Mouse (Mus musculus): ENCODE results near the gene Mypn. TPM values are rescaled to one million over a fixed set of nuclear protein-coding genes. Genes with fewer than 3 reads are reported as not detected.

Mypn gene
- polyA plus RNA-seq, 1 experiment from 2014 or later: not detected

DNA sequence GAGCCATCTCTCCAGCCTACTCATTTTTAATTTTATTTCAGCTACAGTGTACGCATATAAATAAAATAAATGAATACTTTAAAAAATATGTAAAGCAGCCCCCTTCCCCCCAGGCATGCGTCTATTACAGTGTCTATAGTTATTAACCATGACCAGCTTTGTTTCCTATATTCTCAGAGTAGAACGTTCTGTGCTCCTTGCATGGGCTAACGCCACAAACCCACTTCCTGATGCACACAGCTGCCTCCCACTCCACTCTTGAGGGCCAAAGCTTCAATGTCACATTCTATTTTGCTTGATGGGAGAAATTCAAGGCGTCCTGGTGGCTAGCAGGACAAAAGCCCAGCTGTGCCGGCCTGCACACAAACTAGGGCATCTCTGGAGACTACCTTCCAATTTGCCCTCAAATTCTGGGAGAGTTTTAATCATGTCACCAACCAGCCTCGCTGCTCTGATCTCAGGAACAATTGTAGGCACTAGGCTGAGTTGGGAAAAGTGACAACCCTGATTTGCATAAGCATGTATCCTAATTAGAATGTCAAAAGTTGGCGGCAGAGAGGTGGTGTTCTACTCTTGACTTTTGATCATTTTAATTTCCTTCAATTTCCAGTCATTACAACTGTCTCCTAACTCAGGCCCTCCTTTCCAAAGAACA is 114.5 kb downstream of the Mypn start:
- Histone ChIP-seq H3K9ac (ENCODE audit: low read length) (no peak overlapping the region; the same call in none of the 2 replicates), H3K4me3 (ENCODE audit: low read depth, low read length) (peak overlapping the region; percentile 18), H3K9me3 (ENCODE audit: control insufficient read depth, low read length) (no peaks in the 10 kb centered on the region), H3K4me1 (replicated peaks; ENCODE audit: control insufficient read depth, insufficient read depth, low read length) (peaks cover 3% of the 10 kb centered on the region; the same call in 1 of the 2 replicates), H3K36me3 (ENCODE audit: control insufficient read depth, insufficient read depth, low read length) (no peaks in the 10 kb centered on the region), H3K4me2 (ENCODE audit: low read depth, low read length, severe bottlenecking) (peak overlapping the region; percentile 51), H3K27ac (ENCODE audit: low read depth, low read length) (no peak overlapping the region), H3K27me3 (ENCODE audit: control insufficient read depth, insufficient read depth, low read length) (no peaks in the 10 kb centered on the region)
- 27% methylated on average over 8 of the region's 8 CpGs for WGBS
- DNase-seq (ENCODE audit: low spot score) (no peak), ATAC-seq (replicated peaks; ENCODE audit: low FRiP score) (no peak)

DNA sequence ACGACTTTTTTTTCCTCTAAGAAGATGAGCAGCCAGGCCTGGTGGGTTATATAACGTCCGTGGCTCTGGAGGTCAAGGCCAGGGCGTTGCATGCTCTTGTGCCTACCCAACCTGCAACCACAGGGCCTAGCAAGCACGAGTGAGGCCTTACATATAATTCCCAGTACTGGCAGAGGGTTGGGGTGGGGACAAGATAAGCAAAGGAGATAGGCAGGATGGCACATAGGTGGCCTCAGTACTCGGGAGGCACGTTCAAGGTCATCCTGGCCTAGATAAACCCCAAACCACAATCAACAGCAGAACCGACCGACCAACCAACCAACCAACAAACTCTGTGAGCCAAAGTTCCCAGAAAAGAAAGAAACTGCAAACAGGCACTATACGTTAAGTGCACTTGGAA is 117.4 kb downstream of the Mypn start:
- Histone ChIP-seq H3K27me3 (ENCODE audit: control insufficient read depth, insufficient read depth, low read length) (no peaks in the 10 kb centered on the region), H3K4me1 (replicated peaks; ENCODE audit: control insufficient read depth, insufficient read depth, low read length) (peaks cover 3% of the 10 kb centered on the region; the same call in 1 of the 2 replicates), H3K4me2 (ENCODE audit: low read depth, low read length, severe bottlenecking) (no peak overlapping the region), H3K4me3 (ENCODE audit: low read depth, low read length) (no peak overlapping the region), H3K36me3 (ENCODE audit: control insufficient read depth, insufficient read depth, low read length) (no peaks in the 10 kb centered on the region), H3K27ac (ENCODE audit: low read depth, low read length) (no peak overlapping the region), H3K9me3 (ENCODE audit: control insufficient read depth, low read length) (no peaks in the 10 kb centered on the region), H3K9ac (ENCODE audit: low read length) (no peak overlapping the region)
- 91% methylated on average over 10 of the region's 10 CpGs for WGBS
- DNase-seq (ENCODE audit: low spot score) (no peak), ATAC-seq (replicated peaks; ENCODE audit: low FRiP score) (no peak)

DNA sequence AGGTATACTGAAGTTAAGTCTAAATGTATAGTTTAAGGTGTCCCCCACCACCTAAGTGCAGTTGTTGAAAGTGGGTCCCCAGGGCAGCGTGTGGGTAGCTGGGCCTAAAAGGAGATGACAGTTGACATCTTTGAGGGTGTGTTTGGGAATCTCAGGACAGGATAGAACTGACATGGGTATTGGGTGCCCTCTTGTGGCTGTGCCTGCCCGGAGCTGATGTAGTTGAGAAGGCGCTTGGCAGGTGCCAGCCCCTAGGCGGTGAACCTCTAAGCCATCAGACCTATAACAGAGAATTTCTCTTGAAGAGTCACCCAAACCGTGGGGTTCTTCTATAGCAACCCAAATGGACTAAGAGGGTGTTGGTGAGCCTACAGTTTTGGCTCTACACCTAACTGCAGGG is 137.8 kb downstream of the Mypn start:
- 1% methylated on average over 5 of the region's 5 CpGs for WGBS
- peak; percentile 79 for ATAC-seq (replicated peaks; ENCODE audit: low FRiP score)
- peak; percentile 87 for DNase-seq (ENCODE audit: low spot score)
- no peaks in the 10 kb centered on the region for H3K36me3 ChIP-seq (ENCODE audit: control insufficient read depth, insufficient read depth, low read length)
- no peaks in the 10 kb centered on the region for H3K27me3 ChIP-seq (ENCODE audit: control insufficient read depth, insufficient read depth, low read length)
- H3K4me1 ChIP-seq (replicated peaks; ENCODE audit: control insufficient read depth, insufficient read depth, low read length): no peaks in the 10 kb centered on the region
- no peaks in the 10 kb centered on the region for H3K9me3 ChIP-seq (ENCODE audit: control insufficient read depth, low read length)
- H3K4me3 ChIP-seq (ENCODE audit: low read depth, low read length): no peak overlapping the region
- no peak overlapping the region for H3K4me2 ChIP-seq (ENCODE audit: low read depth, low read length, severe bottlenecking)
- H3K9ac ChIP-seq (ENCODE audit: low read length): no peak overlapping the region
- H3K27ac ChIP-seq (ENCODE audit: low read depth, low read length): no peak overlapping the region

Other genes starting within 250 kb of the Mypn start
- gene Rufy2, start 223.7 kb downstream of the Mypn start, polyA plus RNA-seq (2014; fragmentation: Nextera tagmentation; extraction: Ambion mirVana): 22.7 and 27.1 TPM in 2 replicates
- 161 and 170 TPM in 2 replicates for gene Hnrnph3, start 179.7 kb downstream of the Mypn start, polyA plus RNA-seq (2014; fragmentation: Nextera tagmentation; extraction: Ambion mirVana)
- gene Pbld2, start 179.6 kb downstream of the Mypn start, polyA plus RNA-seq (2014; fragmentation: Nextera tagmentation; extraction: Ambion mirVana): 0.88 and 0.89 TPM in 2 replicates
- 1.6 and 1.8 TPM in 2 replicates for gene Pbld1, start 143.8 kb downstream of the Mypn start, polyA plus RNA-seq (2014; fragmentation: Nextera tagmentation; extraction: Ambion mirVana)
- 1.1 TPM in 2 replicates for gene Atoh7, start 104.3 kb downstream of the Mypn start, polyA plus RNA-seq (2014; fragmentation: Nextera tagmentation; extraction: Ambion mirVana)
- 51.0 and 55.3 TPM in 2 replicates for gene Herc4, start 39.9 kb upstream of the Mypn start, polyA plus RNA-seq (2014; fragmentation: Nextera tagmentation; extraction: Ambion mirVana)
- gene Sirt1, start 177.8 kb upstream of the Mypn start, polyA plus RNA-seq (2014; fragmentation: Nextera tagmentation; extraction: Ambion mirVana): 9.1 and 9.3 TPM in 2 replicates
- 6.4 and 8.7 TPM in 2 replicates for gene Dnajc12, start 178.5 kb upstream of the Mypn start, polyA plus RNA-seq (2014; fragmentation: Nextera tagmentation; extraction: Ambion mirVana)
- not detected in 2 replicates for gene Gm7075, start 217.8 kb upstream of the Mypn start, polyA plus RNA-seq (2014; fragmentation: Nextera tagmentation; extraction: Ambion mirVana)
- gene Ctnna3, start 226.1 kb upstream of the Mypn start, polyA plus RNA-seq (2014; fragmentation: Nextera tagmentation; extraction: Ambion mirVana): not detected in 2 replicates

Measured in forebrain, embryonic 11.5 days (tissue).